Mouse (Mus musculus): ENCODE data around the gene Tbc1d4.
A peak's percentile ranks its signal among the peaks of the same experiment; 100 is the strongest.

Gene Tbc1d4

DNA sequence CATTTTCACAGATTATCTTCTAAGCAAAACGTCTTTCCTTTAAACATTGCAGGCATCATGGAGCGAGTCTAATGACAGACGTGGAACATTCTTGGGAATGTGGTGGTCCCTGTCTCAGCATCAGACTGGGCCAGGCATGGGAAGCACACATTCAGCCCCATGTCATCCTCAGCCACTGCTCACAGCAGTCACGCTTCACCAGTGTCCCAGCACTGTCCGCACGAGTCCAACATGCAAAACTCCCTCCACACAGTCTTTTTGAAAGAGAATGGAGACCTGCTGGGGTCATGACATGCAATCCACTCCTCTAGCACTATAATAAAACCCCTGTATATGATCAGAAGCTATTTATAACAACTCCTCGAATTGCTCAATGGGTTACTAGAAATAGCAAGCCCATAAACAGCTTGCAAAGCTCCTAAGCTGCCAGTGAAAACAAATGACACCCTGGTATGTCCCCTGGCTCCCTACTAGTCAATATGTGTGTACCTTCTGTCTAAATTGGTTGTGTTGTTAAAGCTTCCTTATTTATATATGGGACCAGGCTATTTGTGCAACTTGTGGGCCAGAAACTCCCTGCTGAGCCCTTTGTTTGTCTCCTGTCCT is 76.8 kb downstream of the Tbc1d4 start:
- DNase-seq (ENCODE audit: low spot score), result no peak

DNA sequence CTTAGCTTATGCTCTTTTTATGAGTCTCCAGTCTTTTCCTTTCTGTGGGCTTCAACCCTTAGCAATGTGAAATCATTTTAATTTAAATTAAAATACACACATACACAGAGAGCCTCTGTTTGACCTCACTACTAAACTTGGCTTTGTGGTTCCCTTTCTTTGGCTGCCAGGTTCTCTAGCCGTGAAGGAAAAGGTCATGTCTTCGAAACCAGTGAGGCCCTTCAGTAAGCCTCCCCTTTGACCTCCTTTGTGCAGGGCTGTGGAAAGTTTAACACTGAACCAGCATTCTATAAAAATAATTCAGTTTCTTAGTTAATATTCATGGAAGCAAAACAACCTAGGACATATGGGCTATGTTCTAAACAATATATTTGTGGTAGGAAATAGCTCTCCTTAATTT is 78.5 kb downstream of the Tbc1d4 start:
- no peak for DNase-seq (ENCODE audit: low spot score)

DNA sequence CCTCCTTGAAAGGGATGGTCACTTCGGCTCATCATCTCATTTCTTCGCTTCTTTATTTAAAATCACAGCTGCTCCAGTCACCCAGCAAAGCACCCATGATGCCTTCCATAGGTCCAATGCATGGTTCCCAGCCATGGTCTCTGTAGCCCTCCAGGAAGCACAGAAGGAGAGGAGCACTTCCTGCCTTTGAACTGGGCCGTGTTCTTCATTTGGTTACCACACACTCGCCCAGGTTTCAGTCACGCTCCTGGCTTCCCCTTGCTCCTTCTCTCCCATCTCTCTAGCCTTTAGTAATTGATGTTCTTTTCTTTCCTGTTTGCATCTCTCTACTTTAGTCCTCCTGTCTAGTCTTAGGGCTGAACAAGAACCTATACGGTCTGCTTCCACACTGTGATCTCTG is 79.8 kb downstream of the Tbc1d4 start:
- DNase-seq (ENCODE audit: low spot score), result no peak

DNA sequence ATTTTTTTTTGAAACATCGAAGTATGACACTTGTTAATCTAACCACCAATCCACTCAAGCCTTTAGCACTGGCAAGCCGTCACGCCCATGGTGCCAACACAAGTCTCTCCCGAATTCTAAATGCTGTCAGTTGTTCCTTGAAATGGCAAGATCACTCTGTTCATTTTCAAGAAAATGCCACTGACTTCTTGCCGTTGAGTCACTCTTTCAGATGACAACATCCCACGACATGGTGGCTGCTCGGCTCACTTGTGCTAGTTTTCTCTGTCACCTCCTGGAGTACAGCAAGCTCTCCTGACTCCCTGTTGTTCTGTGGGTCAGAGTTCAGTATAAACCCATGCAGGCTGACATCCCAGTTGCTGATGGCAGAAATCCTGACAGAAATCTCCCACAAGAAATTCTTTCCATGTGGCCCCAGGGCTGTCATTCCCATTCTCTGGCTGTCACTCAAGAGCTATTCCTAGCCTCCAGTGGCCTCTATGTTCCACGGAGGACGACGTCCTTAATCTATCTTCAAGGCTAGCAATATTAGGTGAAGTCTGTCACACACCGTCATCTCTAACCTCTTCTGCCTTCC is 81.5 kb downstream of the Tbc1d4 start:
- DNase-seq (ENCODE audit: low spot score), result no peak

DNA sequence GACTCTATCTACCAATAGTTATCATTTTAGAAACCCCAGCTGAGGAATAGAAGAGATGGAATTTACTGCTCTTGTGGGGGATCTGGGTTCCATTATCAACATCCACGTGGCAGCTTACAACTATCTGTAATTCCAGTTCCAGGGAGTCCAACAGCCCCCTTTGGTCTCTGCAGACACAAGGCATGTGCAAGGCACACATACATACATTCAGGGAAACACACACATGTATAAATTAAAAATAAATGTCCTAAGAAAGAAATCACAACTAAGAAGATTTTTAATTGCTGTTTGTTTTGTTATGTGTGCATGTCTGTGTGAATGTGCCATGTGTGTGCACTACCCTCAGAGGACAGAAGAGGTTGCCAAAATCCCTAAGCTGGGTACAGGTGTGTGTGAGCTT is 82.5 kb downstream of the Tbc1d4 start:
- no peak for DNase-seq (ENCODE audit: low spot score)

DNA sequence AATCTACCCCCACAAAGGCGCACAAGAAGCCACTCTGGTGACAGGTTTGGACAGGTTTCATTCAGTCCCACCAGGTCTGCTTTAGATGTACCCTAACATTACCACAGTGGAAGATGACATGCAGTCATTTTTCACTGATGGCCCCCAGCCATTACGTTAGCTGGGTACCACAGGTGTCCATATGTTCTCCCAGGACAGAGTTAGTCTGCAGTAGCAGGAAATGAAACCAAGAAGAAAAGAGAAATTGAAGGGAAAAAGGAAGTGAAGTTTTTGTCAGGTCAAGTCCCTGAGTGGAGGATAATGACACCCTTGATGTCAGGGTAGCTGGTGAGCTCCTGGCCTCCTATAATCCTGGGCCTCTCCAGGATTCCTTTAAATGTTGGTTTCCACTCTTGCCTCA is 89.0 kb downstream of the Tbc1d4 start:
- no peak for DNase-seq (ENCODE audit: low spot score)

DNA sequence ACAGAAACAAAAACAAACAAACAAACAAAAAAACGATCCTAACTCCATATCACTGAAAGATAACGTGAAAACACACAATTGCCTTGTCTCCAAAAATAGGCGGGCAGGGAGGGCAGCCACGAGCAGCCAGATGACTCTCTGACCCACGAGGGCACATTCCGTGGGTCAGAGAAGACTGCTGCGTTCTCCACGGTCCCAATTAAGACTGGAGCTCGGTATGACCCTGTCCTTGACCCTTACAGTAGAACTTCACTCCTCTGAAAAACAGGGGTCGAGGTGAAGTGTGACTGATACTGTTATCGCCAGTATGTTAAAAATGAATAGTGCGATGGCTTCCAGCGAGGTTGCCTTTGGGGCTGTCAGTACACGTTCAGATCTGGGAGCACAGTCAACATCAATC is 90.7 kb downstream of the Tbc1d4 start:
- DNase-seq (ENCODE audit: low spot score), result no peak

DNA sequence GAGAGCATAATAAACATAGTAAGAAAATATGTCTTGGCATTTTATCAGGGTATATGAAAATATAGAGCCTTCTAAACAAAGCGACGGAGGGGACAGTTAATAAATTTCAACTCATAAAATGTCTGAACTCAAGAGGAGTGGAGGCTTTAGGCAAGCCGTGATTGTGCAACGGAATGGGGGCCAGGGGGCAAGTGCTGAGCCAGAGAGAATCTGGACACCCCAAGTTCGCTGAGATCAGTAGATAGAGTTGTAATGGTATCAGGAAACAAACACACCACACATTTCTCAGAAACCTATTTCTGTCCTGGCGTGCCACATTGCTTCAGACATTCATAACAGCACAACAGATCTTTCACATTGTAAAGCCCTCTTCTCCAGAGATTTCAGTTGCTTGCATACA is 91.2 kb downstream of the Tbc1d4 start:
- DNase-seq (ENCODE audit: low spot score), result no peak

DNA sequence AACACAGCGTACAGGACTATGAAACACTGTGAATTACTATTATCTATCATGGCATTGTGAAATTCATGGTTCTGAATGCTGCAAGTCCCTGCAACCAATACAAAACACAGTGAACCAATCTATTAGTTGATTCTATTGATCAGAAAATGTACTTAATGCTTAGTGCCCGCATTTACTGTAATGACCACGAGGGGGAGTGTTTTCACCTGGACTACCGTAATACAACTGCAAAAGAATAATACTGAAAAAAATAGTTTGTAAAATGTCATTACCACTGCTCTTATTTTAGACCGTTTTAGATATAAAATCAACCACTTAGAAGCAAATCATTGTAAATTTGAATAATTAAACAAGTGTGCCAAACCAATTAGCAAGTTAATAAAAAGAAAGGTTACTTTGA is 91.7 kb downstream of the Tbc1d4 start:
- no peak for DNase-seq (ENCODE audit: low spot score)

DNA sequence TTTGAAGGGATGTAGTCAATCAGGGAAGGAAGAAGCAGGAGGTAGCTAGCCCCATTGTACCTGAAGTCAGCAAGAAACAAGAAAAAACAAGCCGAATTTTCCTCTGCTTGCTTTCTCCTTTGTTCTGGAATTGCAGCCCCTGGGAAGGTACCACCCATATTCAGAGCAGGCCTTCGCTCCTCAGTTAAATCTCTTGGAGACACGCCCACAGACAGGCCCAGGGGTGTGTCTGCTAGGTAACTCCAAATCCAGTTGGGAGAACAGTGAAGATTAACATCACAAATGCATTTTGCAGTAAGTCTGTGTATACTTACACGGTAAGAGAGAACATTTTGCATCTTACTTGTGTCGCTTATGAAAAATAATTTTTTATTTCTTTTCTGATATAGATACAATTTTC is 92.1 kb downstream of the Tbc1d4 start:
- DNase-seq (ENCODE audit: low spot score), result no peak

DNA sequence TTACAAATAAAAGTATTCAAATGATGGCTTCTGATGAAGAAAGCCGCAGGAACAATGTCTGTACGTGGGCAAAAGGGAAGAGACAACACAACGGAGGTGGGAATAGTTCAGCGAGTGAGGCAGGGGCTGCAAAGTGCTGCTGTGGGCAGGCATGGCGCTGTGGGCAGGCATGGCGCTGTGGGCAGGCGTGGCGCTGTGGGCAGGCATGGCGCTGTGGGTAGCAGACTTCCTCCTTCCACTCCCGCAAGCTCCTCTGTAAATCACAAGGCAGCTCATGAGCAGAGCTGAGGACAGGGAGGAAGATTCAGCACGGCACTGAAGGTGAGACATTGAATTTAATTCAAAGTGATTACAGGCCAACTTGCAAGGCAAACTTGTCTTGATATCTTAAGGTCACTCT is 93.0 kb downstream of the Tbc1d4 start:
- no peak for DNase-seq (ENCODE audit: low spot score)

DNA sequence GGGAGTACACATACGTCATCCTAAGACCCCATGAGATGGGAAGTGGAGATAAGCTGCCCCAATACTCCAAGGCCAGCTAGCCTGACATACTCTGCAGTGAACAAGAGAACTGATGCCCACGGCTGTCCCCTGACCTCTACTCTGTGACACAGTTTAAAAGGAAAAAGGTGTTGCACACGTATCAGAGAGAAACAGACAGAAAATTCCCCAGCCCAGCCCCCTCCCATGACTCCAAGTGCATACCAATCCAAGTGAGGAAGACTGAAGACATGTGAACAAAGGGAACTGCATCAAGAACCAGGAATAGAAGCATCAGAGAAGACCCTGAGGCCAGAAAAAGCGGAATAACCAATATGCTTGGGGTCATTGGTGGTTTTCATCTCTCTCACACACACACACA is 93.7 kb downstream of the Tbc1d4 start:
- DNase-seq (ENCODE audit: low spot score), result no peak

DNA sequence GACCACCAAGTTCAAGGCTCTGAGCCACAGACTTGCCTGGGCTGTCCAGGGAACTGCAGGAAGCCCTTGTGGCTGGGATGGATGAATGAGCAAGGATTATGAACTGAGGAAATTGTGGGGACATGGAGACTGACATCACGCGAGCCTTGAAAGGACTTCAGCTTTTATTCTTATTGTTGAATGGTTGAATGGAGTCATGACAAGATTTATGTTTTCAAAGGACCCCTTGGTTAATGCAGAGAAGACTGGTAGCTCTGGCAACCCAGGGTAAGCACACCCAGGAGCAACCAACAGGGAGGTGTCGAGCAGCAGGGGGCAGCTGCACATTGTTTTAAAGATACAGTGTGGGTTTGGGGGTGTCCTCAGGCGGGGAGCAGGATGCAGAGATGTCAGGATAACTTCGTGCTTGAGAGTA is 94.4 kb downstream of the Tbc1d4 start:
- no peak for DNase-seq (ENCODE audit: low spot score)

DNA sequence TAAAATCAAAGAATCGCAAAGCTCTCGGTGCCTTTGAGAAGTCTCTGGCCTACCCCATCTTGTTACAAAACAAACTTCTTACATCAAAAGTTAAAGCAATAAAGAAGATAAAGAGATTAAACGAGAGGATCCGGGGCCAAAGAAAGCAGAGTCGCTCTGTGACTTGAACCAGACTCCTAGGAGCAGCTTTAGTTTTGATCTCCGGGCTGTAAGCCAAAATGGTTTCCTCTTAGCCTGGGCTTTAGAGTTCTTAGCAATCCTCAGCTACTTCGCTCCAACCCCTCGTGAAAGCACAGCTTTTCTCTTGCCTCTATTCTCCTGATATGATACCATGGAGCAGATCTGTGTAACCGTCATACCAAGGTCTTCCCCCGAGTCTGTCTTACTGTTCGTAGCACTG is 95.8 kb downstream of the Tbc1d4 start:
- DNase-seq (ENCODE audit: low spot score), result no peak

DNA sequence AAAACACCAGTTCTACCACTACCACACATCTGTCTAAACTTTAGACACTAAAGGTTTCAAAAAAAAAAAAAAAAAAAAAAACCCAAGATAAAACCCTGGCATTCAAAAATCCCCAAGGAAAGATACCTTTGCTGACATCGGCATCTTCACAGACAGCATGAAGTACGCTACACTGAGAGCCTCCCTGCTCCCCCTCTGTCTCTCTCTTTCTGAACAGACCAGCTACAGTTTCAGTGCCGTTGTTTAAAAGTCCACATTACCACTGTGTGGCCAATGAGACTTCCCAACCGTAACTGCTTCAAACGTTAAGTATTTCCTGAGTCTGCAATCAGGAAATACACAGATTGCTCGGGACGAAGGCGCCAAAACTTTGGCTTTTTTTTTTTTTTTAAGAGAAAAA is 97.6 kb downstream of the Tbc1d4 start:
- DNase-seq (ENCODE audit: low spot score), result no peak

DNA sequence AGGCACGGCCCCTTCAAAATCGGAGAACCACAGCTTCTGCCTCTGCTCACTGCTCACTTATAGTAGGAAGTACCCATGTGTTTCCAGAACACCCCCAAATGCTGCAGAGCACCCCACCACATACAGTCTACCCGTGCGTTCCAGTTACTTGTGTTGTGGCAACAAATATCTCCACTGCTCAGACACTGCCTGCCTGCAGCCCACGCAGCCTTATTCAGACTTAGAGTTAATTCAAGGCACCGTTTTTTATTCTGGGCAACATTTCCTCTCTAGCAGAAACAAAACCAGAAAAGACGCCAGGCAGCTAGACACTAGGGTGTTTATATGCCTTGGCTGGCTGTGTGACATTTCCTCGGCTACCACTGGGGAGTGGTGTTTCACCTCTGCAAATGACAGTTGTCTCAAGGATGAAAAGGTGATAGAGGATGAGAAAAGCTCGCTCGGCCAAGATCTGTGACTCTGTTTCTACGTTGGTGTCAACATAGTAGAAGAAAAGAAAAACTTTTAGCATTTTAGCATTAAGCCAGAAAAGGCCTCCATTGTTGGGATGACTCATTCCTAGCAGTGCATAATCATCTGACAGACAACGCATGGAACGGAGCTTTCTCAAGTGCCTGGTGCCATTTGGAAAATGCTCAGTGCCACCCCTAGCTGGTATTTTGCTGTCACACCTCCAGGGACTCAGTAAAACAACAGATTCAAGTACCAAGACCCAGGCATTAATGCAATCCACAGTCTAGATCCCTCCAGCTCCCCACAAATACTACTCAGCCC is 98.3 kb downstream of the Tbc1d4 start:
- no peak for DNase-seq (ENCODE audit: low spot score)

DNA sequence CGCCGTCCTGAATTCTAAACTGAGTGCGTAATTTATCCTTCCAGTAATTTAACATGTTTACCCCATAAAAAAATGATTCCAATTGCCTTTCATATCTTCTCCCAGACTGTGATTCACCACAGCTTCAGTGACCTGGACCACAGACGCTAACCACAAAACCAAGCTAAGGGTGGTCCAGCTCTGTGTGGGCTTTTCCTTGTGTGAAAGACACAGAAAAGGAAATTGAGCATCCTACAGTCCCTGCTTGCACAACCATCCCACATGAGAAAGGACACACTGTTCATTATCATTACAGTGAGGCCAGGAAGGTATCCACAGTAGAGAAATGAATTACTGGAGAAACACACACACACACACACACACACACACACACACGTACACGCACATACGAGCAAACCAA is 99.2 kb downstream of the Tbc1d4 start:
- no peak for DNase-seq (ENCODE audit: low spot score)

DNA sequence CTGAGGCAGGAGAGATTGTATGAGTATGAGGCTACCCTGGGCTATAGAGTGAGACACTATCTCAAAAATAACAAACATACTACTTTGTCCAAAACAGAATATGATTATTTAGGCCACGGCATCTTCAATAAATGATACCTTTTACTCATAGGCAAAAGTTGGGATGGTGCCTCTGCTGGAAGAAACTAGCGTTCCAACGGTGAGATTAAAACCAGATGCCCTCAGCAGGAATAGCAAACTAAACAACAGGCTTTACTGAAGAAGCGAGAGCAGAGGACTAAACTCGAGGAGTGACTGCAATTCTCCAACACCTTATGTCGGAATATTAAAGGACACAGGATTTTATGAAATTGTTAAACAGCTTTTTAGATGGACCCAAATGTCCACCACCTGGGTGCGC is 101.0 kb downstream of the Tbc1d4 start:
- no peak for DNase-seq (ENCODE audit: low spot score)

DNA sequence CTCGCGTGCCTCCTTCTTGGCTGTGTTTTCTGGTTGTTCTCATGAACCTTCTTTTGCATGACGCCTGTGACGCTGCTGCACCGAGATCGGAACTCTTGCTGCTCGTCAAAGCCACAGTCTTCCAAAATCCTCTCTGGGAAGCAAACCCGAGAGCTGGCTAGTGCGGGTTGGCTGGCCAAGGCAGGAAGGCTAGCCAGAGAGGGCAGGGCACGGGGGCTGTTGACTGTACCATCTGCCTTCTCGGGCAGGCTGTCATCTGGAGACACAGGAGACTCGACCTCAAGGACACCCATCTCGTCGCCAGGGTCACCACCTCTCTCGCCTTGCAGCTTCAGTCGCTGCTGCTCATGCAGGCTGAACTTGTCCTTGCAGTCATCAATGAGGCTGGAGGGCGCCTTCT is 101.8 kb downstream of the Tbc1d4 start:
- no peak for DNase-seq (ENCODE audit: low spot score)

DNA sequence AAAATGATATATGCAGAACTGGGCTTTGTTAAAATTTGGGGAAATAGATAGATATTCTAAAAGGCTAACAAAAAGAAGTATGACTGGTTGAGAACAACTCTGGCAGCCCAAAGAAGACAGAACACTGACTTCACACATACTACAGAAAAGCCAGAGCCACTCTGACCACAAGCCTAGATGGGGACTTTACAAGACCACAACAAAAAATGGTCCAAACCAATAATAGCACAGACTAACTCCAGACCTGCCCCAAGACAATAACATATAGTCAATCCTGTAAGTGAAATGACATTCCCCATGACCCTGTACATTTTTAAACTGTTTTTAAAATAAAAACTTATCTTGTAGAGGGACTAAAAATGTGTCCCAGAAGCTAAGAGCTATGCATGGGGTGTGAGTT is 103.2 kb downstream of the Tbc1d4 start:
- no peak for DNase-seq (ENCODE audit: low spot score)

DNA sequence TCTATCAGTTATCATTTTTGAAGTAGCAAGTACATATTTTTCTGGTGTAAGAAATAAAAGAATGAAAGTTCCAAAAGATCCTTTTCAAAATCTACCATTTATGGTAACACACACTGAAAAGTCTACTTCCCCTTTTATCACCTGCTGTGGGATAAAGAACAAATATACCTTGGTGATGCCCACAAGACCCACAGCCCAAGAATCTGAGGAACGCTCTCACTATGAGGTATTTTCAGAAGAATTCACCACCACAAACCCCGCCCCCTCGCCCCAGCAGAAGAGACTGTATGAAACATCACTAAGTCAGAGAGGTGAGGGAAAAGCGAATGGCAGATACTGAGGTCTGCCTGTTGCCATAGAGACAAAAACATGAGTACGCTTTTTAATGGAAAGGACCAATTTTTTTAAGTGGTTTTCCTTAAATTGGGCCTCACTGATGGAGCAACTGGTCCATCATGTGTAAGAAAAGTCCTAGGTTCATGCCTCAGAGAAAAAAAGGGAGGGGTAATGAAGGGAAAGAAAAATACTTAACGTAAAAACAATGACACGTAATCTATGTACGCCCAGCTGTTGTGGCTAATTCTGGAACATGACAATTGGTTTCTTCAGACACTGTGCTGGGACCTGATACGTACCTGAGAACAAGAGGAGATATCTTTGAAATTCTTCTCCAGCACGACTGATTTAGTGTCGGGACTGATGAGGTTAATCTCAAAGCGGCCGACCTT is 104.4 kb downstream of the Tbc1d4 start:
- no peak for DNase-seq (ENCODE audit: low spot score)

DNA sequence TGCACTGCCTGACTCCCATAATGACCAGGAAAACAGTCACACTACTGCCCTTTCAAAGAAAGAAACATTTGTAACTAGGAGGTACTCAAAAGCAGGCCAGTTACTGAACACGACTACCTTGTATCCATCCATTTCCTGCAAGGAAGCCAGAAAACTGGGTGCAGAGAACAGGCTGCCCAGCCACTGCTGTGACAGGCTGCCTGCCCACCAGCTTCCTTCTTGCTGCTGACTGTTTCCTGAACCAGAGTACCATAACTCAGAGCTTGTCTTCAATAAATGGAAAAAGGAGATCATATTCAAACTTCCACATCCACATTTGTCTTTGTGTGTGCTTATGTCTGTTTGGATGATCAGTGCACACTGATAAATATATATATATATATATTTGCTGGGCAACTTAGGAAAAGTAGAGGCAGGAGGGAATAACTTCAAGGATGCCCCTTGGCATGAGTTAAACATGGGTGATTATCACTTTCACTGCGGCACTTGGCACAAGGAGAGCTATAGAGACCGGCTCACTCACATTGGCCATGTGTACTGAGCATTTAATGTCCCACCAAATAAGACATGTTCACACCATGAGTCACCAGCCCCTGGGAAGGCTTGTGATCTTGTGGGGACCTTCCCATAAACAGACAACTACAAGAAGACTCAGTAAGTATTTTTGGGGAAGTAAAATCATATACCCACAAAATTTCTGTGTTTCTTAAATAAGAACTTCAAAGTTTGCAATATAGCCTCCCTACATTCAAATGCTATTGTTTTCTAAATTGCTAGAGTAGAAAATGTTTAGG is 105.6 kb downstream of the Tbc1d4 start:
- peak; percentile 38 for DNase-seq (ENCODE audit: low spot score)
